Mouse (Mus musculus) small intestine, adult 2 months (tissue): ENCODE measurements around the gene Cryzl2.

ENCODE experiments used
- CTCF ChIP-seq: fragments of 200-500 bp; IDR thresholded peaks from 2 replicates; pipeline ENCODE4 v1.5.1; 2012; ENCODE audit warnings: low read depth, mild to moderate bottlenecking, control low read depth, inconsistent platforms, low read length, moderate library complexity, mixed read lengths; ENCODE audit not compliant: insufficient replicate concordance, insufficient read length; ENCODE audit errors: extremely low read depth
- POLR2A ChIP-seq: fragments of 200-500 bp; IDR thresholded peaks from 2 replicates; pipeline ENCODE4 v1.6.1; 2012; ENCODE audit warnings: low read depth, mild to moderate bottlenecking, control low read depth, inconsistent platforms, low read length, moderate library complexity

DNA sequence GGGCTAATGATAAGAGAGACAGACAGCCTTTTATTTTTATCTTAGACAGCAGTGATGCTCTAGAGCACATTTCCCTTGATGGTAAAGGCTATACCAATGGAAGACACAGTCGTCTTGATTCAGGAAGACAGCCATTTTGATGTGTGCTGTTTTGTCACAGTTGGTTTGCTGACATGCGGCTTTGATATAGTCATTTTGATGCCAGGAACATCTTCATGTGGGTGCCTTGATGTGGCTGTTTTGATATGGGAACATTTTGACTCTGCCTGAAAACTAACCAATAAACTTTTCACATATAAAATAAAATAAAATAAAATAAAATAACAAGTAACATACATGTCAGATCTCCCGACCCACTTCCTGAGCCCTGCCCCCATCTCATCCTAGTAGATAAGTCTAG is 30.0 kb upstream of the Cryzl2 start:
- no peak for TF ChIP-seq CTCF
- no peak for TF ChIP-seq POLR2A
